Mouse (Mus musculus) thymus, postnatal 4 days (tissue): ENCODE measurements at regions not wholly inside any gene's neighbourhood (a gene's known extent, or its start where the extent isn't known, plus 50 kb on each side); places are given as distances from the start of the nearest gene placed in this dataset.

ENCODE experiments used
- DNase-seq: peaks from one replicate; pipeline ENCODE4 v3.0.0; 2021

- no peak for DNase-seq
These were observed 164.8 kb upstream of the 4930583I09Rik start for GRCm38 (mm10) chr17:65000626-65001135.

GRCm38 (mm10) chr17:64994483-64994882 is 158.6 kb upstream of the 4930583I09Rik start:
- DNase-seq = no peak

GRCm38 (mm10) chr17:64991262-64991661 is 155.4 kb upstream of the 4930583I09Rik start:
- no peak for DNase-seq

- no peak for DNase-seq
These were observed 148.6 kb upstream of the 4930583I09Rik start for GRCm38 (mm10) chr17:64984276-64985011.

- no peak for DNase-seq
These were observed 147.6 kb upstream of the 4930583I09Rik start for GRCm38 (mm10) chr17:64983480-64983879.

GRCm38 (mm10) chr17:64964153-64964552 is 128.3 kb upstream of the 4930583I09Rik start:
- DNase-seq = no peak

- DNase-seq = no peak
These were observed 126.0 kb upstream of the 4930583I09Rik start for GRCm38 (mm10) chr17:64961887-64962286.

- no peak for DNase-seq
These were observed 121.6 kb upstream of the 4930583I09Rik start for GRCm38 (mm10) chr17:64957495-64957894.

- no peak for DNase-seq
These were observed 120.6 kb upstream of the 4930583I09Rik start for GRCm38 (mm10) chr17:64956506-64956905.

- DNase-seq = no peak
These were observed 117.4 kb upstream of the 4930583I09Rik start for GRCm38 (mm10) chr17:64953275-64953674.

- DNase-seq = no peak
These were observed 115.7 kb upstream of the 4930583I09Rik start for GRCm38 (mm10) chr17:64951625-64951940.

GRCm38 (mm10) chr17:64950802-64951624 is 115.1 kb upstream of the 4930583I09Rik start:
- no peak for DNase-seq

- DNase-seq = no peak
These were observed 107.3 kb upstream of the 4930583I09Rik start for GRCm38 (mm10) chr17:64943213-64943612.

GRCm38 (mm10) chr17:64941555-64941954 is 105.7 kb upstream of the 4930583I09Rik start:
- no peak for DNase-seq

- DNase-seq = no peak
These were observed 99.8 kb upstream of the 4930583I09Rik start for GRCm38 (mm10) chr17:64935683-64936082.

- no peak for DNase-seq
These were observed 98.5 kb upstream of the 4930583I09Rik start for GRCm38 (mm10) chr17:64934411-64934810.

GRCm38 (mm10) chr17:64930816-64931428 is 95.1 kb upstream of the 4930583I09Rik start:
- DNase-seq = no peak

- no peak for DNase-seq
These were observed 87.9 kb upstream of the 4930583I09Rik start for GRCm38 (mm10) chr17:64923762-64924161.

- no peak for DNase-seq
These were observed 86.4 kb upstream of the 4930583I09Rik start for GRCm38 (mm10) chr17:64922235-64922634.

- no peak for DNase-seq
These were observed 84.4 kb upstream of the 4930583I09Rik start for GRCm38 (mm10) chr17:64920236-64920635.

- DNase-seq = no peak
These were observed 82.0 kb upstream of the 4930583I09Rik start for GRCm38 (mm10) chr17:64917830-64918229.

GRCm38 (mm10) chr17:64916657-64917056 is 80.8 kb upstream of the 4930583I09Rik start:
- DNase-seq = peak; percentile 47

GRCm38 (mm10) chr17:64915708-64916107 is 79.8 kb upstream of the 4930583I09Rik start:
- DNase-seq = no peak

- no peak for DNase-seq
These were observed 79.2 kb upstream of the 4930583I09Rik start for GRCm38 (mm10) chr17:64915025-64915424.
